Mouse (Mus musculus) CD4-positive, CD25-positive, alpha-beta regulatory T cell, adult 2 months (primary cell): ENCODE measurements around the gene Psip1.
A peak's percentile ranks its signal among the peaks of the same experiment; 100 is the strongest.

Source experiments
- DNase-seq: peaks from one replicate; pipeline ENCODE4 v3.0.0-alpha.2; 2012; ENCODE audit warnings: low read depth, low spot score

Psip1 gene

DNA sequence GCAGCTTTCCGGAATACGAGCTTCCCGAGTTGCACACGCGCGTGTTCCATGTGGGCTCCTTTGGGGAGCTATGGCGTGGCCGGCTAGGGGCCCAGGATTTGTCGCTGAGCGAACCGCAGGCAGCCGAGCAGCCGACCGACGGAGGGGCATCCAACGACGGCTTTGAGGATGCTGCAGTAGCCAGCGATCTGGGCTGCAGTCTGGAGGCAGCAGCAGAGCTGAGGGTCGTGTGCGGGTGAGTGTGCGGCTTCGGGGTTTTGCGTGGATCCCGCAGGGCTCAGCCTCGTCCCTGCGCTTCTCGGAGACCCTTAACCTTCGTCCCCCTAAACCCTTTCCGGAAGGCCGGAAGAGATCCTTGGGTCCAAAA is 68.5 kb downstream of the Psip1 start:
- DNase-seq: no peak

- peak; percentile 96 for DNase-seq
Observed at GRCm38 (mm10) chr4:83417160-83417819, 69.0 kb downstream of the Psip1 start, which contains the start of gene Snapc3. Snapc3 (plus strand) TSS chr4:83417724.

DNA sequence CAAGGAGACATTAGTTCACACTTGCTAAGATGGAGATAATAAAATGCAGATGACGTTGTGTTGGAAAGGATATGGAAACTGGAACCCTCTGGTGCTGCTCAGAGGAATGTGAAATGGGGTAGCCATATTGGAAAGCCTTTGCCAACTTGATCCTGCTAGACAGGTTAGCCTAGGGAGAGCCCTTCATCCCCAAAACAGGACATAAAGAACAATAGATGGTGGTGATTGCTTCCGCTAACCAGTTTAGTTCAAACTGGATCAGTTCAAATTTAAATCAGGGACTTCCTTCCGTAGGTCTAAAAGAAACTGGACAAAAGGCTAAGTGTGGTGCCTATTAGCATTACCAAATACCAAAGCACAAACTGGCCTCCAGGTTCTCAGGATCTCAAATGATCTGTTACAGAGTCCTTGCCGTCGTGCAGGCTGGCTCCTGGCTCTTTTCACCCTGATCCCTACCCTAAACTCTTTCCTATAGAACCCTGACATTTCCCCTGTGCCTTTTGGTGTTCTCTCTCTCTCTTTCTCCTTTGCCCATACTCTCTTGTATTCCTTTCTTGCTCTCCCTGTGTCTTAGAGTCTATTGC is 71.9 kb downstream of the Psip1 start:
- DNase-seq: no peak

- no peak for DNase-seq
Observed at GRCm38 (mm10) chr4:83412060-83412459, 74.2 kb downstream of the Psip1 start.

DNA sequence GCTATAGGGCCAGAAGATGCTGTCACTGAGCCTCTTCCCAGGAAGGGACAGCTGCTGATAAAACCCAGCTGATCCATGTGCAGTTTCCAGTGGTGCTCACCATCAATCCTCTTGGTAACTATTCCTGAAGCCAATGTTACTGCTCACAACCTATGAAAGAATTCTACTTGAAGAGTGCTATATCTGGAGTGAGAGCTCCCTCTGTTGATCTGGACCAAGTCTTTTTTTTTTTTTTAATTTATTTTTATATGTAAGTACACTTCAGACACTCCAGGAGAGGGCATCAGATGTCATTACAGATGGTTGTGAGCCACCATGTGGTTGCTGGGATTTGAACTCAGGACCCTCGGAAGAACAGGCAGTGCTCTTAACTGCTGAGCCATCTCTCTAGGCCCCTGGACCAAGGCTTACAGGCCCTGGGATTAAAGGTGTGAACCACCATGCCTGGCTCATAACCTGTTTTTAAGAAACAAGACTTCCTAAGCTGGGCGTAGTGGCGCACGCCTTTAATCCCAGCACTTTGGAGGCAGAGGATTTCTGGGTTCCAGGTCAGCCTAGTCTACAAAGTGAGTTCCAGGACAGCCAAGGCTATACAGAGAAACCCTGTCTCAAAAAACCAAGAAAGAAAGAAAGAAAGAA is 76.3 kb downstream of the Psip1 start:
- peak; percentile 57 for DNase-seq

- no peak for DNase-seq
Observed at GRCm38 (mm10) chr4:83407688-83408087, 78.6 kb downstream of the Psip1 start.
